Mouse (Mus musculus) gastrocnemius, adult 2 months (tissue): ENCODE data around the gene Kncn. TPM values are rescaled to one million over a fixed set of nuclear protein-coding genes. Genes with fewer than 3 reads are reported as not detected.

ENCODE experiments used
- DNase-seq: peaks from one replicate; pipeline ENCODE4 v3.0.0; 2022
- H3K27ac ChIP-seq: fragments of 200-600 bp; 2 replicates; pipeline ENCODE4 v1.8.1; 2022; ENCODE audit warnings: mild to moderate bottlenecking
- H3K4me3 ChIP-seq: fragments of 200-600 bp; 2 replicates; pipeline ENCODE4 v1.8.1; 2022; ENCODE audit warnings: mild to moderate bottlenecking, moderate library complexity
- CTCF ChIP-seq: fragments of 200-600 bp; IDR thresholded peaks from 2 replicates; pipeline ENCODE4 v1.8.1; 2022; ENCODE audit warnings: antibody characterized with exemption, mild to moderate bottlenecking, moderate library complexity
- intact Hi-C: fragments of 180-260 bp; cut with DNase I; formaldehyde crosslinking; loops from one replicate; pipeline ENCODE4 v1.15.1; 2025
- total RNA-seq, 2 experiments: library from RNA; stranded (reverse); gene quantifications; 2 replicates each; pipeline ENCODE4 v1.2.3; 2021

Kncn gene
- total RNA-seq, 2 experiments from 2014 or later: not detected

GRCm38 (mm10) chr4:115923262-115923880, 39.2 kb downstream of the Kncn start:
- TF ChIP-seq CTCF: no peak
- Histone ChIP-seq H3K4me3 (no peak overlapping the region), H3K27ac (no peak overlapping the region)
- no peak for DNase-seq
- intact Hi-C loops: no loop called here

- DNase-seq: no peak
- Histone ChIP-seq H3K27ac (no peak overlapping the region), H3K4me3 (no peak overlapping the region)
- no peak for TF ChIP-seq CTCF
- intact Hi-C loops: no loop called here
Observed at GRCm38 (mm10) chr4:115927637-115928036, 43.4 kb downstream of the Kncn start.

GRCm38 (mm10) chr4:115931556-115932088, 47.4 kb downstream of the Kncn start:
- no peak overlapping the region for H3K4me3 ChIP-seq

GRCm38 (mm10) chr4:115935835-115936581, 51.8 kb downstream of the Kncn start:
- intact Hi-C loops: no loop called here
- no peak for DNase-seq
- TF ChIP-seq CTCF: no peak
- no peak overlapping the region for H3K27ac ChIP-seq
- H3K4me3 ChIP-seq: 0 out of 2 replicates have a peak overlapping the region, but pooled peaks have one; percentile 9

More at GRCm38 (mm10) chr4:115931556-115932088, 47.4 kb downstream of the Kncn start:
- no peak overlapping the region for H3K27ac ChIP-seq
- no peak for TF ChIP-seq CTCF
- intact Hi-C loops: no loop called here
- DNase-seq: no peak

GRCm38 (mm10) chr4:115936646-115937045, 52.4 kb downstream of the Kncn start:
- DNase-seq: no peak
- no peak overlapping the region for H3K27ac ChIP-seq
- no peak overlapping the region for H3K4me3 ChIP-seq
- no peak for TF ChIP-seq CTCF
- intact Hi-C loops: no loop called here

GRCm38 (mm10) chr4:115937061-115937976, 53.1 kb downstream of the Kncn start:
- no peak overlapping the region for H3K4me3 ChIP-seq
- DNase-seq: no peak
- intact Hi-C loops: no loop called here

GRCm38 (mm10) chr4:115938276-115939160, 54.3 kb downstream of the Kncn start:
- no peak overlapping the region for H3K4me3 ChIP-seq
- H3K27ac ChIP-seq: no peak overlapping the region
- DNase-seq: no peak
- no peak for TF ChIP-seq CTCF
- intact Hi-C loops: no loop called here

More at GRCm38 (mm10) chr4:115937061-115937976, 53.1 kb downstream of the Kncn start:
- H3K27ac ChIP-seq: no peak overlapping the region
- no peak for TF ChIP-seq CTCF

Other genes starting within 250 kb of the Kncn start
- gene Cyp4b1, start 236.7 kb upstream of the Kncn start, total RNA-seq: 1 to 10 TPM; 2.6 to 4.5 TPM
- 10 to 100 TPM; 35.7 to 49.5 TPM for gene Efcab14, start 146.7 kb upstream of the Kncn start, total RNA-seq
- 1 to 10 TPM; 2.3 to 2.8 TPM for gene Tex38, start 103.4 kb upstream of the Kncn start, total RNA-seq
- gene Atpaf1, start 99.6 kb upstream of the Kncn start, total RNA-seq: 10 to 100 TPM; 46.9 to 70.1 TPM
- gene Mob3c, start 56.3 kb upstream of the Kncn start, total RNA-seq: 1 to 10 TPM; 2.3 to 4.0 TPM
- gene Mknk1, start 45.2 kb upstream of the Kncn start, total RNA-seq: 10 to 100 TPM; 24.4 to 28.0 TPM
- gene 6430628N08Rik, start 6.3 kb downstream of the Kncn start, total RNA-seq: not detected
- gene Dmbx1, start 55.5 kb downstream of the Kncn start, total RNA-seq: not detected
- gene Faah, start 133.5 kb downstream of the Kncn start, total RNA-seq: under 1 TPM; 0.20 to 0.22 TPM
- 10 to 100 TPM; 12.3 to 16.9 TPM for gene Nsun4, start 169.5 kb downstream of the Kncn start, total RNA-seq
- 100 to 1,000 TPM; 765 to 991 TPM for gene Uqcrh, start 190.7 kb downstream of the Kncn start, total RNA-seq
- 10 to 100 TPM; 21.2 to 22.1 TPM for gene Lrrc41, start 190.9 kb downstream of the Kncn start, total RNA-seq
- under 1 TPM; 0.23 to 0.36 TPM for gene Rad54l, start 239.3 kb downstream of the Kncn start, total RNA-seq
- gene Pomgnt1, start 239.4 kb downstream of the Kncn start, total RNA-seq: 10 to 100 TPM; 47.9 to 50.7 TPM